Mouse (Mus musculus): ENCODE results near the gene Cp.
A peak's percentile ranks its signal among the peaks of the same experiment; 100 is the strongest.
"Not testable (repeated sequence)": the region's sequence is repeated elsewhere in the genome, so short reads cannot be mapped to it uniquely, and the experiment has no call there.

Gene Cp

DNA sequence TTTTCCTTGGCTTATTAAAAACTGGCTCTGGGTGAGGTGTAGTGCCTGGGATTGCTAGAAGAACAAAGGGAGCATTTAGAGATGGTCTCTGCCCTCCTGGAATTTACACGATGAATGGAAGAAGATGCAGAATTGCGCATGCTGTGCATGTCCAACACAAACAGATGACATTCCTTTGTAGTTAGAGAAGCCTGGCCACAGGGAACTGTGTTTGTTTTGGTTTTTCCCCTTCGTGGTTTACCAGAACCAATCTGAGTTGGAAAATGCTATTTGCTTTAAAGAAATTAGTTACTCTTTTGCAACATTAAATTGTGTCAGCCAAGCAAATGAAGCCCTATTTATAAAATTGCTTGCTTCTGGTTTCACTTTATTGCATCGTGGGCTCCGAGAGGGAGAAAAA is at the start of gene Cp:
TSS of gene Cp (plus strand) at position 170 of the 400 bp plus-strand sequence.
- no peak for DNase-seq

DNA sequence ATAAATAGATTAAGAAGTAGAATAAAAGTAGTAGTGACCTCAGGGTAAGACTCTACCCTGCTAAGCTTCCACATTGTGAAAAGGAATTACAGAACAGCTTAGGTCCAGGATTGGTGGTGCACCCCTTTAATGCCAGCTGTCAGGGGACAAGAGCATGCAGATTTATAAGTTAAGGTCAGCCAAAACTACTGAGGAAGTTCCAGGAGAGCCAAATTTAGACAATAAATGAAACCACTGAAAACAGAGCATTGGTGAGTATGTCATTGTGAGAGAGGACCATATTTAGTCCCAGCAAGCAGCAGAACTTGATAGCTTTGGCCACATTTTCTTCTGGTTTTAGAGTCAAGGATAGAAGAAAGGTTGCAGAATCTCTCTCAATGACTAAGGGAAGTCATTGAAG is 8.3 kb upstream of the Cp start:
- DNase-seq, result no peak

- not testable (repeated sequence) for DNase-seq
Measured at GRCm38 (mm10) chr3:19949401-19949800, 7.5 kb upstream of the Cp start.

DNA sequence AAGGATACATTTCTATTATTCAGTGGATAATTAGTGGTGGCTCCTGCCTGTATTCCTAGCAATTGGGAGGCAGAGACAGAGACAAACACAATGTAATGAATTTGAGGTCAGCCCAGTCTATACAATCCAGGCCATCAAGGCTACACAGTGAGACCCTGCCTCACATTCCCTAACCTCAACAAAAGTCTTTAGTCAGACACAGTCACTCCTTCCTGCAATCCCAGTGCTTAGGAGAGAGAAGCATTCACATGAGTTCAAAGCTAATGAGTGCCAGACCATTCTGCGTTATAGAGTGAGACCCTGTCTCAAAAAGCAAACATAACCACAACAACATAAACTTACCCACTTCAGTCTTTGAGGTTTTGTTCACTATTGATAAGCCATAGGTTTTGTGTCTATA is 3.4 kb upstream of the Cp start:
- DNase-seq, result no peak

DNA sequence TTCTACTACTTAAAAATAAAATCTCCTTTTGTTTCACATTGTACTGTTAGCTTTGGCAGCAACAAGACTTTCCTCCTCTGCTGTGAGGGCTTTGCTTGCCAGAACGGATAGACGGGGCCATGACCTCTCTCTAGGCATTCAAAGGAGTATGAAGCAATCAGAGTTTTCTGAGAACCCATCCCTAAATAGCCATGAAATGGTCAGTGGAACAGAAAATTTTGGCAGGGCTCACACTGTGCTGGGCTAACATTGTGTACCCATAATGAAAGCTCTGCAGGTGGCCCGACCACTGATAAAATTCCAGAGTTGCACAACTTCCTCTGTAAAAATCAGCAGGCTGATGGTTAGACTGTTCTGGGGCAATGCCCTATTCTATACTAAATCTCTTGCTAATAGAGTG is 3.0 kb upstream of the Cp start:
- peak in 1 of 2 experiments; percentile 2 for DNase-seq

DNA sequence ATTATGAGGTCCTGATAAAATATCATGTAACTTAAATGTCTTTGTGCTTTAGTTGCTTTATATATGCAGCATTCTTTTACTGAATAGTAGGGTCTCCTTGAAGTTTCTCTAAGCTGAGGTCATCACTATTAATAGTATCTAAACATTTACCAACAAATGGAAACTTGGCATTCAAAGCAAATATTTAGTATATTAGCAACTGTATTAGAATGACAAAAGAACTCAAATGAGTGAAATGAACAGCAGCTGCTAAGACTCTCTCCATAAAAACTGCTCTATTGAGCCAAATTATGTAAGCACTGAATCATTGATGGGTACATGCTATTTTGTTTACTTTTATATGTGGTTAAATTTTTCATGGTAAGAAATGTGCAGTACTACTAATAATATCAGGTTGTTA is 1.2 kb downstream of the Cp start:
- no peak for DNase-seq

DNA sequence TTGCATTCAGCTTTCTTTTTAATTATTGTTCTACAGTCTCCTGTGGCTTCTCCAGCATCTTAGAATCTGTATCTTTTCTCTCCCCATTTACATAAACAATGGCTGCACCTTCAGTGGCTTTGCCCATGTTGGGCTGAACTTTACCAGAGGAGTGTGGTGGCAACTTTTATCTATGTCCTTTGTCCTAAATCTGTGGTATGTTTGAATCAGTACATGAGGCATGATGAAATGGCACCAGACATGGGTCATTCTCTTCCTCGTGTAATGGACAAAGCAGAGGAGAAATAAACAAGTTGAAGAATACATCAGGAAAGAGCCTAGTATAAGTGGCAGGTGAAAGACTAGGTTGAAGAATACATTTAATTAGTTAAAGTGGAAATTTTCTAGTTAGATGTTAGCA is 2.1 kb downstream of the Cp start:
- DNase-seq, result no peak

DNA sequence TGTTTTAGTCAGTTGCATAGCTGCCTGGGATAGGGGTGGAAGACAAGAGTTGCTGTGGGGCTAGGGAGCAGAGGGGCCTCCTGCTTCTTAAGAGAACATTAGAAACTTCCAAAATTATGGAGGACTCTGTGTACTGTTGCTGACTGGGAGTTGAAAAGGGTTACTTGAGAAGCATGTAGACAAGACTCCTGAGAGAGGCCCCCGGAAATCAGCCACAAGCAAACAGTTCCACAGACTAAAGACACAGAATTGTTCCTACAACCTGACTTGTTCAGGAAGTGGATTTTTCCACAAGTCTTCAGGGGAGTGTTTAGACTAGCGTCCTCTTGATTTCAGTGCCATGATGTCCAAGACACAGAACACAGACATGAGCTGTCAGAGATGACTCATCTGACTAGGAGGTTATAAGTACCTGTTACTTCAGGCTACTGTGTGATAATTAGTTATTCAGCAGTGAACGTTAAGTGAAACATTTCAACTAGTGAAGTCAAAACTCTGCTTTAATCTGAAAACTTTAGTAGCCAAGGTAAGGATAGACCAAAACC is 3.8 kb downstream of the Cp start:
- DNase-seq, result no peak

- DNase-seq, result no peak
Measured at GRCm38 (mm10) chr3:19961341-19961740, 4.5 kb downstream of the Cp start.

DNA sequence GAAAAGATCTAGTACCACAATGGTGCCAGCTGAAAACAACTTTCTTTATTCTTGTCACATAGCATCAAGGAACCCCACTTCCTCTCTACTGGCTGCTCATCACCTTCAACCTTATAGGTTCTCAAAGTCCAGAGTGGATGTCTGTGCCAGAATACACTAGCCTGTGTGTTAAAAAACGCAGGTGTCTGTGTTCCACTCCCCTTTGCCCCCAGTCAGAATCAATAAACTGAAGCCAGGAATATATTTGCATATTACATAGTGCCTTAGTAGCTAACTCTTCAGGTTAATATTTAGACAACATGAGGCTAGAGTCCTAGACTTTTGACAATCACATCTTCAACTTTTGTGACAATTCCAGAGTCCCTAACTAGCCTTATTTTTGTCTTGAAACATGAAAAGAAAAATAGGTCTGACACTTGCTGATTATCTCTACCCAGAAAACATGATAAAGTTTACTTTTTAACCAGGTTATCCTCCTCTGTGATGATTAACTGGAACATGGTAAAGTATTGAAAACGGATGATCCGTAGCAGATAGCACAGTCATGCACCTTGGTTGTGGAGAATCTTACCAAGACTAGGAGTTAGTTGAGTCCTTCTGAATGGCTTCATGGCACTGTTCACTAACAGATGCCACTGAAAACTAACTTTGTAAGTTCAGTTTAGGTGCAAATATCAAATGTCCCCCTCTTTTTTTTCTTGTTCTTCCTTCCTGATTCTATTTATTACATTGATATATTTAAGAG is 6.1 kb downstream of the Cp start:
- no peak for DNase-seq

DNA sequence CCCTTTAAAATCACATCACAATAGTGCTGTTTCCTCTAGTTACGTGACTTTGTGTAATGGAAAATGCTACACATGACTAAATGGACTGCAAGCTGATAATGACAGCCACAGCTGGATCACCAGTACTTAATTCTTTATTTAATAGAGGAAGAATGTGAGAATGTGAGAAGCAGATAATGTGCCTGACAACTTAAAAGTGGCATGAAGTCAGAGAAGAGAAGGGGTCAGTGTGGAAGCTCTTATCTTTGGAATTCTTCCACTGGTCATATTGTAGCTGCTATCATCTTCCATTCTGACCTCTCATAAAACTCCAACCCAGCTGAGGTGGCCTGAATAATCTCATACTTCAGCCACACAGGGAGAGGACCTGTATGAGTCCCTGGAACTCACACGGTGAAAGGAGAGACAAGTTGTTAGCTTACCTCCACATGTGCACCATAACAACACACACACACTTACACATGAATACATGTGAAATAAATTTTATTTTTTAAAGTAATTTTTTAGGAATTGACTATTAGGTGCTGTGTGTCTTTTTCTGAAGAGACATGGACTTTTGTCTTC is 7.9 kb downstream of the Cp start:
- no peak for DNase-seq

- no peak for DNase-seq
Measured at GRCm38 (mm10) chr3:19965239-19965638, 8.4 kb downstream of the Cp start.

GRCm38 (mm10) chr3:19966072-19966471 is 9.2 kb downstream of the Cp start:
- no peak for DNase-seq

GRCm38 (mm10) chr3:19978474-19978873 is 21.6 kb downstream of the Cp start:
- DNase-seq, result no peak

DNA sequence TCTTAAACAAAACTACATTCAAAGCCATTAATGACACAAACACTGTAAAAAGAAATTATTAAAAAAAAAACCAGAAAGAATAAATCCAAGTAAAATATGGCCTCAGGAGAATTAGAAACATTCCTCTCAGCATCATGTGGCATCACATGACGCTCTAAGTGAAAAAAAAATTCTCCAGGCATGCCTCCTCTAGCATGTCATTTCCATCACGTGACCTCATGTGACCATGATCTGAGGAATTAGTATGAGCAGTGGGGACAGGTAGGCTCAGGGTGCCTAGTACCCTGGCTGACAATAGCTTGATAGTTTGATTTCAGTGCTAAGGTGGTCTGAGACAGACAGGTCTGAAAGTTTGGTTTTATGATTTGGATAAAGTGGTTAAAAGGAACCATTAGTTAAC is 24.3 kb downstream of the Cp start:
- DNase-seq, result no peak

DNA sequence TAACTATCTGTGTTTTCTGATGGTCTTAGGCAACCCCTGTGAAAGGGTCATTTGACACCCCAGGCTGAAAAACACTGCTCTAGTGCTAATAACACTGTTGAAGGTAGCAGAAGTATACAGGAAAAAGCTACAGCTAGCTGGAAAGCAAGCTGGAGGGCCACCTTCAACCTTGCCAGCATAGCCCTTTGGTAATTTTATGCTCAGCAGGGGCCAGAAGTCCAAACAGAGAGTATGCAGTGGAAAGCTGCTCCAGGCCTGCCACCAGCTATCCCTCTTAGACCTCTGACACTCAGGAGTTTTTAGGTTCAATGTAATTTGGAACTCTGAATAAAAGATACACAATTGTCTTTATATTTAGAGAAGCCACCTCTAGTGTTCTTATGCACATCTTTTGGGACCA is 26.0 kb downstream of the Cp start:
- DNase-seq, result no peak

- DNase-seq, result no peak
Measured at GRCm38 (mm10) chr3:19986123-19986522, 29.3 kb downstream of the Cp start.

DNA sequence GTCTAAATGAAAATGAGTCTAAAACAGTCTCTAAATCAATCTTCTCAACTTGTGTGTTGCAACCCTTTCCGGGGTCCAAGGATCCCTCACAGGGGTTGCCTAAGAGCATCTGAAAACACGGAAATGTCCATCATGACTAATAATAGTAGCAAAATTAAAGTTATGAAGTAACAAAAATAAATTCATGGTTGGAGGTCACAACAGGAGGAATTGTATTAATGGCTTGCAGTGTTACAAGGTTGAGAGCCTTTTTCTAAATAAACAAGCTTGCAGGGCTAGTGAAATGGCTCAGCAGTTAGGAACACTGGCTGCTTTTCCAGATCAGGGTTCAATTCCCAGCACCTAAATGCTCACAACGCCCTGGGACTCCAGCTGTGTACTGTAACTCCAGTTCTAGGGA is 33.2 kb downstream of the Cp start:
- DNase-seq, result no peak

DNA sequence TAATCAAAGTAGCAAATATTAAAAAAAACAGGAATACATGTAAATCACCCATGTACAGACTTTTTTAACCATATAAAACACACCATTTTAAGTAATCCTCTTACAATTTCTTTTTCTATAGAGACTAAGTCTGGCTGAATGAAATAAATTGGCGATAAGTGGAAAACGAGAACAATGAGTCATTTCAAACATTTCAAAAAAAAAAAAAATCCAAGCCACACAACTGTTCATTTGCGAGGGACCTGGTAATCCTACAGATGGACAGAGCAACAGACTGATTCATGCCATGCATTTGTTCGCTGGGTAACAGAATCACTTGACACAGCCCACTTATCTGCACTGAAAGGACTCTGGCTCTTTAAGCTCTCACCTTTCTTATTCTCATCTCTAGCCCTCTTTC is 35.5 kb downstream of the Cp start:
- DNase-seq, result no peak

DNA sequence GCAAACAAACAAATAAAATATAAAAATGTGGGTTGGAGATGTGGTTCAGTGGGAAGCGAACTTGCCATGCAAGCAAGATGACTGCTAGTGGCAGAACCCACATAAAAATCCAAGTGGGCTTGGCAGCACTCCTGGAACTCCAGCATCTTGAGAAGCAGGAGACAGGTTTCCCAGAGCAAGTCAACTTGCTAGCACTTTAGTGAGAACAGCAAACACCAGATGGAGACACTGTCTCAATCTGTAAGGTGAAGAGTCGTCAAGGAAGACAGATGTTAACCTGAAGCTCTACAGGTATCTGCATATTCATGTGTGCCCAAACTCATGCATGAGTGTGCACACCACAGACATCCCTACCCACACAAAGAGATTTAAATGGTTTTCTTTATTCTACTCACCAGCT is 42.7 kb downstream of the Cp start:
- no peak for DNase-seq

GRCm38 (mm10) chr3:20000806-20001205 is 44.0 kb downstream of the Cp start:
- no peak for DNase-seq

GRCm38 (mm10) chr3:20002786-20003185 is 45.9 kb downstream of the Cp start:
- no peak for DNase-seq

- no peak for DNase-seq
Measured at GRCm38 (mm10) chr3:20004422-20004821, 47.6 kb downstream of the Cp start.

GRCm38 (mm10) chr3:20005611-20006010 is 48.8 kb downstream of the Cp start:
- DNase-seq, result peak; percentile 33 to 44

- no peak for DNase-seq
Measured at GRCm38 (mm10) chr3:20007275-20007674, 50.4 kb downstream of the Cp start.
